ENCODE assay signal across 10 mouse cellular contexts in genomic region chr3:104796430-104797082, GRCm38 (mm10). TPM values are rescaled to one million over a fixed set of nuclear protein-coding genes. Genes with fewer than 3 reads are reported as not detected.
DNase-seq lines count a peak whose midpoint lies in the region; ATAC-seq and TF ChIP-seq lines count a peak whose summit lies in the region.
"Had no signal": no experiment of that assay in that cellular context is flagged by ENCODE, and none has a peak within 500 bp of the region (broad histone marks: within the 10 kb centered on the region; RNA-seq: fewer than 3 reads in every experiment).

No protein-coding gene starts in this region.

- TF ChIP-seq CTCF in CH12.LX (conservative IDR thresholded peaks at IDR 0.05 in 1 of 2, IDR thresholded peaks at IDR 0.05 in 1 of 2; ENCODE audit: low read depth in 2 of 2, low read length in 2 of 2), result no peak

- no peak for TF ChIP-seq RAD21 in CH12.LX (IDR thresholded peaks at IDR 0.05; ENCODE audit: low read depth, low read length)

- ATAC-seq in liver, embryonic 15.5 days (ENCODE audit: insufficient read depth), result peak; percentile 66
- ATAC-seq in frontal cortex, adult (ENCODE audit: low TSS enrichment), result no peak

- H3K4me2 ChIP-seq in CH12.LX (ENCODE audit: insufficient read depth, low read depth, poor library complexity, severe bottlenecking), result no peak overlapping the region
- no peak overlapping the region for H3K4me2 ChIP-seq in liver, embryonic 15.5 days
- H3K4me2 ChIP-seq: neural tube, embryonic 12.5 days had no signal

- H3K79me2 ChIP-seq in CH12.LX (replicated peaks; ENCODE audit: control insufficient read depth, extremely low read depth, insufficient read depth, poor library complexity, severe bottlenecking), result no peaks in the 10 kb centered on the region

- H3K27me3 ChIP-seq in CH12.LX (replicated peaks), result no peaks in the 10 kb centered on the region
- no peaks in the 10 kb centered on the region for H3K27me3 ChIP-seq in liver, embryonic 15.5 days
- H3K27me3 ChIP-seq: neural tube, embryonic 12.5 days had no signal

- peaks cover 53 to 78% of the 10 kb centered on the region in 2 experiments for H3K36me3 ChIP-seq in CH12.LX (replicated peaks in 1 of 2; ENCODE audit: control insufficient read depth in 1 of 2, insufficient read depth in 1 of 2, low read length in 1 of 2)
- peaks cover 48% of the 10 kb centered on the region for H3K36me3 ChIP-seq in liver, embryonic 15.5 days (replicated peaks)

- in situ Hi-C loops in CH12.LX (cut with MboI; ENCODE audit: low pct_ligation_motif_present, low pct_unique_long_range_greater_than_20kb, low sequenced_read_pairs), result no loop called here

- WGBS in liver, embryonic 15.5 days (ENCODE audit: insufficient replicate concordance), result 62% methylated on average over 15 of the region's 15 CpGs

- H3K4me3 ChIP-seq in CH12.LX (replicated peaks in 1 of 3; ENCODE audit: low read depth in 2 of 3, low read length in 2 of 3, poor library complexity in 1 of 3), result no peak overlapping the region
- no peak overlapping the region for H3K4me3 ChIP-seq in liver, embryonic 15.5 days (replicated peaks)
- H3K4me3 ChIP-seq: neural tube, embryonic 12.5 days had no signal

- no peak overlapping the region for H3K9ac ChIP-seq in CH12.LX (ENCODE audit: insufficient read depth, low read depth)
- no peak overlapping the region for H3K9ac ChIP-seq in liver, embryonic 15.5 days
- H3K9ac ChIP-seq: neural tube, embryonic 12.5 days had no signal

- no peak for TF ChIP-seq POLR2A in CH12.LX (IDR thresholded peaks at IDR 0.05; ENCODE audit: low read depth, low read length)

- dilution Hi-C loops in CH12.LX (cut with MboI; ENCODE audit: extremely low pct_ligation_motif_present, extremely low pct_unique_long_range_greater_than_20kb, low sequenced_read_pairs), result no loop called here

- DNase-seq in A20 (ENCODE audit: low read depth, low spot score), result peak; percentile 44
- no peak for DNase-seq in CH12.LX (ENCODE audit: extremely low read depth)
- peak; percentile 71 to 77 for DNase-seq in kidney, adult 8-10 months
- DNase-seq in layer of hippocampus, postnatal 25 days (ENCODE audit: extremely low spot score in 1 of 2, low spot score in 1 of 2), result no peak
- no peak for DNase-seq in layer of hippocampus, postnatal 10 days (ENCODE audit: low spot score in 2 of 2)
- no peak for DNase-seq in heart, postnatal 4 days
- DNase-seq: gastrocnemius, postnatal 36 days had no signal

- no peak overlapping the region for H3K27ac ChIP-seq in CH12.LX (ENCODE audit: insufficient read depth, low read depth)
- H3K27ac ChIP-seq in liver, embryonic 15.5 days (replicated peaks), result 0 out of 2 replicates have a peak overlapping the region, but pooled peaks have one; percentile 5
- H3K27ac ChIP-seq: neural tube, embryonic 12.5 days had no signal

- H3K4me1 ChIP-seq in CH12.LX (ENCODE audit: control insufficient read depth in 1 of 2, insufficient read depth in 2 of 2), result peaks cover 11 to 49% of the 10 kb centered on the region in 2 experiments
- peaks cover 43% of the 10 kb centered on the region for H3K4me1 ChIP-seq in liver, embryonic 15.5 days (replicated peaks)

- H3K9me3 ChIP-seq in CH12.LX (replicated peaks; ENCODE audit: low read length), result no peaks in the 10 kb centered on the region
- no peaks in the 10 kb centered on the region for H3K9me3 ChIP-seq in liver, embryonic 15.5 days (replicated peaks)
- H3K9me3 ChIP-seq: neural tube, embryonic 12.5 days had no signal

- no peak for TF ChIP-seq EP300 in CH12.LX (IDR thresholded peaks at IDR 0.05; ENCODE audit: low read length)

TF ChIP-seq in CH12.LX, 34 proteins besides CTCF, POLR2A, EP300 and RAD21:
- peak; percentile 55; the same call in 1 of the 2 replicates for TF ChIP-seq IRF4 (IDR thresholded peaks at IDR 0.05; ENCODE audit: low read depth, low read length)
- TF ChIP-seq POLR2AphosphoS2 (IDR thresholded peaks at IDR 0.05; ENCODE audit: low read depth, low read length), result no peak

RNA-seq across cellular contexts. Expression of gene Rhoc, which starts 8.4 kb away (rescaled TPM):
- 6.2 and 8.3 TPM in 2 replicates for total RNA-seq in CH12.LX (2012; rRNA removed)
- 1.2 and 1.4 TPM in 2 replicates for total RNA-seq in CH12.LX (2014; rRNA removed)
- polyA plus RNA-seq in CH12.LX (2012; ENCODE audit: insufficient read length, low read depth), result 7.9 and 8.0 TPM in 2 replicates
- polyA plus RNA-seq in liver, embryonic 15.5 days (2015; fragmentation: Nextera tagmentation; extraction: Ambion mirVana), result 20.5 and 21.5 TPM in 2 replicates
- total RNA-seq in layer of hippocampus, postnatal 25 days (2021), result 10 to 100 TPM; 25.8 to 26.2 TPM
- 10 to 100 TPM; 37.2 to 39.2 TPM for total RNA-seq in layer of hippocampus, postnatal 10 days (2021)
- 100 to 1,000 TPM; 280 to 281 TPM for total RNA-seq in heart, postnatal 4 days (2021)

RNA-seq across cellular contexts. Expression of gene Fam19a3, which starts 14.9 kb away (rescaled TPM):
- 0.04 and 0.08 TPM in 2 replicates for total RNA-seq in CH12.LX (2012; rRNA removed)
- not detected in 2 replicates for total RNA-seq in CH12.LX (2014; rRNA removed)
- polyA plus RNA-seq in CH12.LX (2012; ENCODE audit: insufficient read length, low read depth), result 0.07 and 0.16 TPM in 2 replicates
- not detected in 2 replicates for polyA plus RNA-seq in liver, embryonic 15.5 days (2015; fragmentation: Nextera tagmentation; extraction: Ambion mirVana)
- not detected for total RNA-seq in layer of hippocampus, postnatal 25 days (2021)
- total RNA-seq in layer of hippocampus, postnatal 10 days (2021), result not detected
- 1 to 10 TPM; 2.4 to 3.7 TPM for total RNA-seq in heart, postnatal 4 days (2021)
- polyA plus RNA-seq: neural tube, embryonic 12.5 days had no signal

RNA-seq across cellular contexts. Expression of gene Ppm1j, which starts 15.7 kb away (rescaled TPM):
- total RNA-seq in CH12.LX (2012; rRNA removed), result 4.2 and 6.4 TPM in 2 replicates
- 2.1 and 2.7 TPM in 2 replicates for total RNA-seq in CH12.LX (2014; rRNA removed)
- 6.4 and 6.5 TPM in 2 replicates for polyA plus RNA-seq in CH12.LX (2012; ENCODE audit: insufficient read length, low read depth)
- polyA plus RNA-seq in liver, embryonic 15.5 days (2015; fragmentation: Nextera tagmentation; extraction: Ambion mirVana), result 0.24 and 0.64 TPM in 2 replicates
- under 1 TPM; 0.63 to 0.79 TPM for total RNA-seq in layer of hippocampus, postnatal 25 days (2021)
- 1 to 10 TPM in 1 of 2 experiments, under 1 TPM in 1; 0.76 to 1.0 TPM for total RNA-seq in layer of hippocampus, postnatal 10 days (2021)
- total RNA-seq in heart, postnatal 4 days (2021), result 10 to 100 TPM; 43.2 to 54.1 TPM

RNA-seq across cellular contexts. Expression of gene Mov10, which starts 21.8 kb away (rescaled TPM):
- 15.2 and 18.4 TPM in 2 replicates for total RNA-seq in CH12.LX (2012; rRNA removed)
- 7.2 and 7.9 TPM in 2 replicates for total RNA-seq in CH12.LX (2014; rRNA removed)
- polyA plus RNA-seq in CH12.LX (2012; ENCODE audit: insufficient read length, low read depth), result 28.0 and 31.9 TPM in 2 replicates
- 27.6 and 29.0 TPM in 2 replicates for polyA plus RNA-seq in liver, embryonic 15.5 days (2015; fragmentation: Nextera tagmentation; extraction: Ambion mirVana)
- total RNA-seq in layer of hippocampus, postnatal 25 days (2021), result 10 to 100 TPM in 1 of 2 experiments, 1 to 10 TPM in 1; 7.0 to 12.5 TPM
- total RNA-seq in layer of hippocampus, postnatal 10 days (2021), result 10 to 100 TPM in 1 of 2 experiments, 1 to 10 TPM in 1; 9.1 to 11.4 TPM
- total RNA-seq in heart, postnatal 4 days (2021), result 10 to 100 TPM; 17.1 to 17.2 TPM

Comparison
In these comparisons a context has a peak if more than half of its experiments do, and no peak if none do; other contexts are left out.
1. DNase-seq: peak in A20 (single experiment) and kidney, adult 8-10 months (2 of 2); none in CH12.LX (single experiment), layer of hippocampus, postnatal 25 days (0 of 2), layer of hippocampus, postnatal 10 days (0 of 2) and heart, postnatal 4 days (single experiment).
2. RNA of gene Rhoc, which starts 8.4 kb away (total RNA-seq): 280 to 281 TPM in heart, postnatal 4 days; 37.2 to 39.2 TPM in layer of hippocampus, postnatal 10 days, 25.8 to 26.2 TPM in layer of hippocampus, postnatal 25 days and 1.2 to 8.3 TPM in CH12.LX; every median in the first group is over 4 times any median in the second.
3. RNA of gene Ppm1j, which starts 15.7 kb away (total RNA-seq): 43.2 to 54.1 TPM in heart, postnatal 4 days; 2.1 to 6.4 TPM in CH12.LX, 0.76 to 1.0 TPM in layer of hippocampus, postnatal 10 days and 0.63 to 0.79 TPM in layer of hippocampus, postnatal 25 days; every median in the first group is over 4 times any median in the second.